Mouse (Mus musculus): ENCODE measurements at regions not wholly inside any gene's neighbourhood (a gene's known extent, or its start where the extent isn't known, plus 50 kb on each side); places are given as distances from the start of the nearest gene placed in this dataset.
A peak's percentile ranks its signal among the peaks of the same experiment; 100 is the strongest.

DNA sequence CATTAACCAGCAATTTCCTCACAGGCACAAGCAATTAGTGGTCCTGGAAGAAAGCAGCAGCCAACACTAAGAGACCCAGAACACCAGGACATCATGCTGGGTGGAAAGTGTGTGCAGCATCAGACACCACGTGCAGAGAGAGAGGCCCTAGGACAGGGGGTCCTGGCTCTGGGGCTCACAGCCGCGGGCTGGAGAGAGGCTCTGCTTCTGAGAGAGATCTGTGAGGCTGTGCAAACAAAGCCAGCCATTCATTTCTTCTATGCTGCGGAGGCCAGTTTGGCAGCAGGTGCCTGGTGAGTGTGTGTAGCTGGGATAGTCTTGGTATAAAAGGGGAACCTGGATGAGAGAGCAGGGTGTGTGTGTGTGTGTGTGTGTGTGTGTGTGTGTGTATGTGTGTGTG lies 257.7 kb upstream of the Rnaseh2b start:
- ATAC-seq (replicated peaks; ENCODE audit: low read depth, poor library complexity, severe bottlenecking), result no peak

GRCm38 (mm10) chr14:62035416-62035815 lies 257.0 kb upstream of the Rnaseh2b start:
- ATAC-seq (replicated peaks; ENCODE audit: low read depth, poor library complexity, severe bottlenecking), result no peak

DNA sequence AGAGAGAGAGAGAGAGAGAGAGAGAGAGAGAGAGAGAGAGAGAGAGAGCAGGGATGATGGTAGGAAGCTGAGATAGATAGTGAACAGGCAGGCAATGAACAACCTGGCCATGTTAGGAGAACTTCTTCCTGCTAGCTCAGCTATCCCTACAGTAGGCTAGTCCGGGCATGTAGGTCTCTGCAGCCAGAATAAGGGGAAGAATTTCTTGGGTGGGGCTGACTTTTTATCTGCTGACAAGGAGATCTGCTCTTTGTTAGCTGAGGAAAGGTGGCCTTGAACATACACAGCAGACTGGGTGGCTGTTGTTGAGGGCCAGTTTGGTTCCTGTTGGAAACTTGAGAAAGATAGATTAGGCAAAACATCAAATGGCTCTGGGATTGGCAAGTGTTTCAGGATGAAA lies 254.9 kb upstream of the Rnaseh2b start:
- ATAC-seq (replicated peaks; ENCODE audit: low read depth, poor library complexity, severe bottlenecking), result no peak

DNA sequence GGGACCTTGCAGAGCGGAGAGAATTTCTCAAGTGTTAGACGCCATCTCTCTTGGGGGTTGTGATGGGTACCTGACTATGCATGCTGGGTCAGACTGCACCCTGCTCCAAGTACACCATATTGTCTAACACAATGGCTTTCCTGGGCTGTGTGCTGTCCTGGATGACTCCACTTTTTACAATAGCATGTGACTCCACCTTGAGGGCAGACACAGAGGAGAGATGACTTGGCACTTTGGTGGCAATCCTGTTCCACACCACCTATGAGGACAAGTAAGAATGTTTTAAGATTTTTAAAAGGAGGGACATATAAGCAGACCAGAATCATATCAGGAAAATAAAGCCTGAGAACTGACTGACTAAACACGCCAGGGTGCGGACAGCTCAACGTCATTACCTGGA lies 254.5 kb upstream of the Rnaseh2b start:
- ATAC-seq (replicated peaks; ENCODE audit: low read depth, poor library complexity, severe bottlenecking), result no peak

GRCm38 (mm10) chr14:62042305-62043116 lies 249.9 kb upstream of the Rnaseh2b start:
- ATAC-seq (replicated peaks; ENCODE audit: low read depth, poor library complexity, severe bottlenecking), result 0 out of 2 replicates have a peak, but pooled peaks have one; percentile 45

DNA sequence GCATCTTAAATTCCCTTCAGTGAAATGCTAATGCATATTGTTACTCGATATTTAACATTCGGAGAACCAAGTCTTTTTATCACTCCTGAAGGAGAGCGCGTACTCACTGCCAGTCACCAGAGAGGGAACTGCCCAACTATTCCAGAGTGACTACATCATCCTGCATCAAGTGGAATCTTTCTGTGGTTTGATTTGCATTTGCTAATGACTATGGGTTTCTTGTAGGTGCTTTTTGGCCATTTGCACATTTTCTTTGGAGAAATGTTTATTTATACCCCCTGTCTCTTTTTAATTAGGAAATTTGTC lies 249.3 kb upstream of the Rnaseh2b start:
- ATAC-seq (replicated peaks; ENCODE audit: low read depth, poor library complexity, severe bottlenecking), result no peak

DNA sequence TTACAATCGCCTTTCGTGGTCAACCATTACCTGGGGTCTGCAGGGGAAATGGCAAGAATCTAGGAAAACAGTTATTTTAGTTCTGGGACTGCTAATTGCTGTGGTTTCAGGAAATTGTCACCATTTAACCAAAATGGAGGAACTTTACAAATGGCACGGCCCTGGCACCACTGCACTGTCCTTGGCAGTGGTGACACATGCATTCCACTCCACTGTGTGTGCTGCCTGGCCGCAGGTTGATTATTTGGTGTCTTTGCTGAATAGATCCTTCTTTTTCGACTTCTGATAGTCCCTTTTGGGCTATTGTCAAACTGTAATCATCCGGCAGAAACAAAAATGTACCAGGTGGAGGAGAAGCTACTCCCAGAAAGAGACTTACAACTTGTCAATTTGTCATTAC lies 241.4 kb upstream of the Rnaseh2b start:
- ATAC-seq (replicated peaks; ENCODE audit: low read depth, poor library complexity, severe bottlenecking), result no peak

GRCm38 (mm10) chr14:62051923-62052322 lies 240.5 kb upstream of the Rnaseh2b start:
- ATAC-seq (replicated peaks; ENCODE audit: low read depth, poor library complexity, severe bottlenecking), result no peak

DNA sequence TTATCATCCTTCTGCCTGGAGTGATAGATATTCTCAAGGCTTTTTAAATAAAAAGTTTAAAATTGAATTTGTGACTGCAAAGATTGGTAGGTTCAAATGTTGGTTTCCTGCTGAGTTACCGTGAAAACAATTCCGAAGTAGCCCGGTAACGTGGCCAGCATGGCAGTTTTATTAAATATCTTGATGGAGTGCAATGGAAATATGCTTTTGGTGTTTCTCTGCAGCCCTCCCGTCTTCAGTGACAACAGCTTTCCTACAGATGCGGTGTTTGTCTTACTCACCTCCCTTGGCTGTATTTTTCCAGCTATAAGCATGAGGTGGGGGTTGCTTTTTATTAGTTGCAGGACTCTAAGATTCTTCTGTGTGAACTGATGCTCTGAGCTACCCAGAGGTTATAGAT lies 239.4 kb upstream of the Rnaseh2b start:
- ATAC-seq (replicated peaks; ENCODE audit: low read depth, poor library complexity, severe bottlenecking), result no peak

GRCm38 (mm10) chr14:62057096-62057495 lies 235.3 kb upstream of the Rnaseh2b start:
- no peak for ATAC-seq (replicated peaks; ENCODE audit: low read depth, poor library complexity, severe bottlenecking)

DNA sequence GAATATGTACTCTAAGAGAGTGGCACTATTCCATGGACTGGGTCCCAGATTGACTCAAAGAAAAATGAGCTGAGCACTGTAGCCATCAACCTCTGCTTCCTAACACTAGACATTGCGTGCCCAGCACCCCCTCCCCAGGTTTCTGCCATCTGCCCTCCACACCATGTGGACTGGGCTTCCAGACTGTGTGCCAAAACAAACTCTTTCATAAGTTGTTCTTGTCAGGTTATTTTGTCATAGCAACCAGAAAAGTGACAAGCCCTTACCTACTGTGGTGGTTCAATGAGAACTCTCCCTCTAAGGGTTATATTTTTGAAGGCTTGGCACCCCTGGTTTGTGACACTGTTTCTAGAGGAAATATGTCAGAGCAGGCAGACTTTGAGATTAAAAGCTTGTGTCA lies 234.3 kb upstream of the Rnaseh2b start:
- ATAC-seq (replicated peaks; ENCODE audit: low read depth, poor library complexity, severe bottlenecking), result no peak

DNA sequence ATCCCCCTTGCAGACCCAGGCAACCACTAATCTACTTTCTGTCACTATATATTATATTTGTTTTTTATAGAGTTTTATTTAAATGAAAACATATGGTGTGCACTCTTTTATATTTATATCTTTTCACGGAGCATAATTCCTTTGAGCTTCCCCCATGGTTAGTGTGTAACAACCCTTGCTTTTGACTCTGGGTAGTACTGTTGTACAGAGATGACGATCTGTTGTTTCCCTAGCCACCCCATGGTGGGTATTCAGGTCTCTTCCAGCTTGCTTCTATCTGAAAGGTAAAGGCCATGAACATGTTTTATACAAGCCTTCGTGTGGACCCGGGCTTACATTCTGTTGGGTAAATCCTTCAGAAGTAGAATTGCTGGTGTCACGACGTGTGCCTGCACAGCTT lies 221.2 kb upstream of the Rnaseh2b start:
- no peak for ATAC-seq (replicated peaks; ENCODE audit: low read depth, poor library complexity, severe bottlenecking)

GRCm38 (mm10) chr14:62084047-62084446 lies 208.3 kb upstream of the Rnaseh2b start:
- no peak for ATAC-seq (replicated peaks; ENCODE audit: low read depth, poor library complexity, severe bottlenecking)

GRCm38 (mm10) chr14:62088174-62088573 lies 204.2 kb upstream of the Rnaseh2b start:
- no peak for ATAC-seq (replicated peaks; ENCODE audit: low read depth, poor library complexity, severe bottlenecking)

DNA sequence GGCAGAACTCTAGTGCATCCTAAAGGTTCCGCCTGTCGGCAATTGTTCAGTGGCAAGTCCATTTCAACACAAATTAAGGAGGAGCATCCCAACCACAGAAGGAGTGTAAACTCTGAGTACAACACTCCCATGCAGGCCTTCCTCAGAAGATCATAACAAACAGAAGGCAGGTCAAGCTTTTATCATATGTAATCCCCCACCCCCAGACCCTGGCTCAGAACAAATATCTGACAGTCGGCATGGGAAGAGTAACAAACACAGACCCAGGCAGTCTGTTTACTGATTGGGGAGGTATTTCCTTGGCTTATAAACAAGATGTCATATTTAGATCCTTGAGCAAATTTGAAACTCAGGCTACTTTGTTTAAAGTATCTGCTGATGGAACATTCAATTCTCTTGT lies 174.9 kb upstream of the Rnaseh2b start:
- no peak for ATAC-seq (replicated peaks; ENCODE audit: low read depth, poor library complexity, severe bottlenecking)

DNA sequence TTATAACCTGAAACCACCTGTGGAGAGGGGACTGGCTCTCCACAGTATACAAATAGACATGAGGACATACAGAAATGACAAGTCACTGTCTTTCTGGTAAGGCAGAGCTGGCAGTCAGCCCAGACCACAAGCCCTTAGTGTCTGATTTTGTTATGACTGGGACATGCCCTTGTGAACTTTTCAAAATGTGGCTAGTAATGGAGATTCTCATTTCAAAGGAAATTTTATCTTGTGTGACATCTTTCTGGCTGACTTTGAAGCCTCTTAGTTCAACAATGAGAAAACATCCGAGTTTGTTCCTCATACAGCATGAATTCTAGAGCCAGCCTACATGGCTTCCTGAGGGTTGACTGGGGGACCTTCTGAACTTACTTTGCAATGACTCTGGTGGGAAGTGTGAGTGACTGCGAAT lies 173.8 kb upstream of the Rnaseh2b start:
- peak; percentile 54; the same call in 1 of the 2 replicates for ATAC-seq (replicated peaks; ENCODE audit: low read depth, poor library complexity, severe bottlenecking)

DNA sequence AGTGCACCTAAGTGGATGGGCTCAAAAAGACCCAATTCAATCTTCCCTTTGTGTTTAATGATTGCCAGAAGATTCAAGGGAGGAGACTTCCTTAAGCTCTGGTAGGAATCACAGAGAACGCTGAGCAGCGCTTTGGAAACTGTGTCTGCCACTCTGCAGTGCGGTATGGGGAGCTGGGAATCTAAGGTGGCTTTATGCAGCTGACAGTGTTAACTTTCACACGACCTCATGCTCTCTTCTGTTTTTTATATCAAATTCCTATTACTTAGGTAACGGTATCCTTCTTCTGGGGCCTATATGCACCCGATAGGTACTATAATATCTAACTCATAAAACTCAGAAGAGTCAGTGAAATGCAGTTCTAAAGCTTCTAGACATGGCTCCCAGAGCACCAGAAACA lies 163.5 kb upstream of the Rnaseh2b start:
- ATAC-seq (replicated peaks; ENCODE audit: low read depth, poor library complexity, severe bottlenecking), result no peak

DNA sequence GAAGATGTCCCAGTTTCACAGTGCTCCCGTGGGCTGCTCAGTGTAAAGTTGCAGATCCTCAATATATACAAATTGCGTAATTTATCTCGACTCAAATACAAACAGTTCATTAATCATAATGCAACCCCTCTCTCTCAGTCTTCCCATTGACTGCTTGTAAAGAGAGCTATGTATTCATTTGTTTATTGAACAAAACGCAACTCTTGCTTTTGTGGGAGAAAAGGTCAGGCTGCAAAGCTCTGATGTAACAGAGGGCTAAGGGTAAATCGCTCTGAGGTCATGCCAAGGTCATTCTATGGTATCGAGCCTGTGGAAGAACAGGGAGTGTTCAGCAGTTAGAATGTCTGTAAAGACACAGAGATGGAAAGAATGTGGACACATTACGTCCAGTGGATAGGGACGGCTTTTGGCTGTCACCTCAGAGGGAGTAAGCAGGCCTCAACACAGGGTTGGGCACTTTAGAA lies 160.0 kb upstream of the Rnaseh2b start:
- no peak for ATAC-seq (replicated peaks; ENCODE audit: low read depth, poor library complexity, severe bottlenecking)

GRCm38 (mm10) chr14:62137981-62138380 lies 154.4 kb upstream of the Rnaseh2b start:
- ATAC-seq (replicated peaks; ENCODE audit: low read depth, poor library complexity, severe bottlenecking), result no peak

- ATAC-seq (replicated peaks; ENCODE audit: low read depth, poor library complexity, severe bottlenecking), result no peak
Measured at GRCm38 (mm10) chr14:62144385-62145030, 147.9 kb upstream of the Rnaseh2b start.

- ATAC-seq (replicated peaks; ENCODE audit: low read depth, poor library complexity, severe bottlenecking), result no peak
Measured at GRCm38 (mm10) chr14:62157038-62157716, 135.2 kb upstream of the Rnaseh2b start.
